Mouse (Mus musculus) ES-E14 (cell line): ENCODE results near the gene Olfr1280.

Source experiments
- MAFK ChIP-seq: IDR thresholded peaks from 2 replicates; pipeline ENCODE4 v1.6.1; 2014; ENCODE audit warnings: mild to moderate bottlenecking, low read depth, low read length, inconsistent platforms; ENCODE audit not compliant: insufficient read depth
- ZC3H11A ChIP-seq: IDR thresholded peaks from 2 replicates; pipeline ENCODE4 v1.6.1; 2012; ENCODE audit warnings: low read depth, mild to moderate bottlenecking, inconsistent platforms, low read length, borderline replicate concordance

- TF ChIP-seq ZC3H11A (no peak), MAFK (no peak)
Observed at GRCm38 (mm10) chr2:111366490-111366889, 52.7 kb downstream of the Olfr1280 start, which contains the start of gene Olfr1283.
